Mouse (Mus musculus) liver, adult 2 months (tissue): ENCODE results near the gene Robo4.

ENCODE experiments used
- CTCF ChIP-seq: fragments of 200-500 bp; IDR thresholded peaks from 2 replicates; pipeline ENCODE4 v1.5.1; 2011; ENCODE audit warnings: low read depth, low read length, control low read depth
- POLR2A ChIP-seq: fragments of 200-500 bp; IDR thresholded peaks from 2 replicates; pipeline ENCODE4 v1.6.1; 2011; ENCODE audit warnings: low read length, control low read depth; ENCODE audit not compliant: insufficient read depth; ENCODE audit errors: extremely low read depth

GRCm38 (mm10) chr9:37403011-37403410 is 1.3 kb downstream of the Robo4 start:
- TF ChIP-seq POLR2A (no peak), CTCF (no peak)
